Mouse (Mus musculus): ENCODE data around the gene Tmprss6. TPM values are rescaled to one million over a fixed set of nuclear protein-coding genes. Genes with fewer than 3 reads are reported as not detected.

Tmprss6 gene
- 1 to 10 TPM in 1 of 2 experiments, under 1 TPM in 1; 0.23 to 1.4 TPM for total RNA-seq (2021)
- long read RNA-seq, experiment 1 = 0 reads
- long read RNA-seq, experiment 2 = 0 reads

- no peak for DNase-seq (ENCODE audit: low spot score in 2 of 2)
Observed at GRCm38 (mm10) chr15:78468379-78468937, at the start of gene Tmprss6. Gene Tmprss6, minus strand, starts transcription at chr15:78468634.

- DNase-seq (ENCODE audit: low spot score in 2 of 2) = no peak
Observed at GRCm38 (mm10) chr15:78518221-78518620, 49.8 kb upstream of the Tmprss6 start.

- DNase-seq (ENCODE audit: low spot score in 2 of 2) = no peak
Observed at GRCm38 (mm10) chr15:78515759-78516158, 47.3 kb upstream of the Tmprss6 start.

- DNase-seq (ENCODE audit: low spot score in 2 of 2) = peak; percentile 84 to 86
Observed at GRCm38 (mm10) chr15:78514393-78515146, 46.1 kb upstream of the Tmprss6 start.

- no peak for DNase-seq (ENCODE audit: low spot score in 2 of 2)
Observed at GRCm38 (mm10) chr15:78513019-78513418, 44.6 kb upstream of the Tmprss6 start.

- no peak for DNase-seq (ENCODE audit: low spot score in 2 of 2)
Observed at GRCm38 (mm10) chr15:78511951-78512350, 43.5 kb upstream of the Tmprss6 start.

GRCm38 (mm10) chr15:78510736-78511135 lies 42.3 kb upstream of the Tmprss6 start:
- no peak for DNase-seq (ENCODE audit: low spot score in 2 of 2)

- DNase-seq (ENCODE audit: low spot score in 2 of 2) = no peak
Observed at GRCm38 (mm10) chr15:78510121-78510576, 41.7 kb upstream of the Tmprss6 start.

GRCm38 (mm10) chr15:78509297-78509899 lies 41.0 kb upstream of the Tmprss6 start:
- DNase-seq (ENCODE audit: low spot score in 2 of 2) = no peak

- DNase-seq (ENCODE audit: low spot score in 2 of 2) = no peak
Observed at GRCm38 (mm10) chr15:78508443-78508842, 40.0 kb upstream of the Tmprss6 start.

- DNase-seq (ENCODE audit: low spot score in 2 of 2) = no peak
Observed at GRCm38 (mm10) chr15:78505541-78505940, 37.1 kb upstream of the Tmprss6 start.

- DNase-seq (ENCODE audit: low spot score in 2 of 2) = no peak
Observed at GRCm38 (mm10) chr15:78504816-78505215, 36.4 kb upstream of the Tmprss6 start.

- DNase-seq (ENCODE audit: low spot score in 2 of 2) = no peak
Observed at GRCm38 (mm10) chr15:78504013-78504412, 35.6 kb upstream of the Tmprss6 start.

- no peak for DNase-seq (ENCODE audit: low spot score in 2 of 2)
Observed at GRCm38 (mm10) chr15:78502437-78503132, 34.2 kb upstream of the Tmprss6 start.

- no peak for DNase-seq (ENCODE audit: low spot score in 2 of 2)
Observed at GRCm38 (mm10) chr15:78494968-78495406, 26.6 kb upstream of the Tmprss6 start, which contains the start of gene Il2rb. Gene Il2rb, minus strand, starts transcription at chr15:78495271.

GRCm38 (mm10) chr15:78493401-78494010 lies 25.1 kb upstream of the Tmprss6 start:
- DNase-seq (ENCODE audit: low spot score in 2 of 2) = no peak

- no peak for DNase-seq (ENCODE audit: low spot score in 2 of 2)
Observed at GRCm38 (mm10) chr15:78491301-78491700, 22.9 kb upstream of the Tmprss6 start.

GRCm38 (mm10) chr15:78489906-78490305 lies 21.5 kb upstream of the Tmprss6 start:
- no peak for DNase-seq (ENCODE audit: low spot score in 2 of 2)

GRCm38 (mm10) chr15:78489248-78489647 lies 20.8 kb upstream of the Tmprss6 start:
- no peak for DNase-seq (ENCODE audit: low spot score in 2 of 2)

- DNase-seq (ENCODE audit: low spot score in 2 of 2) = no peak
Observed at GRCm38 (mm10) chr15:78487066-78487465, 18.6 kb upstream of the Tmprss6 start.

- no peak for DNase-seq (ENCODE audit: low spot score in 2 of 2)
Observed at GRCm38 (mm10) chr15:78486564-78486963, 18.1 kb upstream of the Tmprss6 start.

All from left cerebral cortex, adult 18-20 months (tissue).